Mouse (Mus musculus) MEL (cell line): ENCODE measurements at regions not wholly inside any gene's neighbourhood (a gene's known extent, or its start where the extent isn't known, plus 50 kb on each side); places are given as distances from the start of the nearest gene placed in this dataset.

Experiments
- DNase-seq: peaks from one replicate; pipeline ENCODE4 v3.0.0; 2011; ENCODE audit warnings: low read depth, low spot score
- H3K27ac ChIP-seq: 2 replicates; pipeline ENCODE4 v1.5.1; 2012; ENCODE audit warnings: low read depth, mild to moderate bottlenecking, control low read depth, low read length, moderate library complexity; ENCODE audit not compliant: control insufficient read depth
- H3K27me3 ChIP-seq, 2 experiments: fragments of 150-350 bp in 1 of 2; sonication (generic) in 1 of 2; 2 replicates each; pipeline ENCODE4 v1.6.1; 2012; ENCODE audit warnings: low read length in 2 of 2, mild to moderate bottlenecking in 2 of 2, improper control_type of control experiment in 1 of 2, moderate library complexity in 1 of 2; ENCODE audit not compliant: insufficient read depth in 2 of 2, control insufficient read depth in 1 of 2
- H3K36me3 ChIP-seq, 2 experiments: 2 replicates each; pipeline ENCODE4 v1.6.1; 2012 to 2014; ENCODE audit warnings: low read length in 2 of 2, improper control_type of control experiment in 1 of 2, inconsistent platforms in 1 of 2, mild to moderate bottlenecking in 1 of 2; ENCODE audit not compliant: insufficient read depth in 2 of 2, control insufficient read depth in 1 of 2
- H3K4me1 ChIP-seq, 2 experiments: fragments of 150-350 bp in 1 of 2; sonication (generic) in 1 of 2; 2 replicates each; pipeline ENCODE4 v1.6.1; 2012; ENCODE audit warnings: low read length in 2 of 2, improper control_type of control experiment in 1 of 2, mild to moderate bottlenecking in 1 of 2; ENCODE audit not compliant: insufficient read depth in 2 of 2, control insufficient read depth in 1 of 2
- H3K4me3 ChIP-seq, 2 experiments: fragments of 150-350 bp in 1 of 2; sonication (generic) in 1 of 2; 2 replicates each; pipeline ENCODE4 v1.5.1; 2012; ENCODE audit warnings: low read depth in 2 of 2, low read length in 2 of 2, mild to moderate bottlenecking in 2 of 2, moderate library complexity in 2 of 2, control low read depth in 1 of 2, improper control_type of control experiment in 1 of 2; ENCODE audit not compliant: control insufficient read depth in 1 of 2, insufficient read depth in 1 of 2
- H3K79me2 ChIP-seq: 2 replicates; pipeline ENCODE4 v1.6.1; 2012; ENCODE audit warnings: mild to moderate bottlenecking, low read length, moderate library complexity; ENCODE audit not compliant: control insufficient read depth, poor library complexity, insufficient read depth
- H3K9ac ChIP-seq: 2 replicates; pipeline ENCODE4 v1.6.1; 2012; ENCODE audit warnings: low read depth, mild to moderate bottlenecking, control low read depth, low read length, moderate library complexity; ENCODE audit not compliant: control insufficient read depth, poor library complexity, severe bottlenecking
- H3K9me3 ChIP-seq: fragments of 150-350 bp; sonication (generic); replicated peaks from 2 replicates; pipeline ENCODE4 v1.6.1; 2012; ENCODE audit warnings: mild to moderate bottlenecking, low read length, improper control_type of control experiment, moderate library complexity; ENCODE audit not compliant: insufficient read depth
- BHLHE40 ChIP-seq: IDR thresholded peaks from 2 replicates; pipeline ENCODE4 v1.6.1; 2012; ENCODE audit warnings: low read depth, mild to moderate bottlenecking, inconsistent platforms, low read length, improper control_type of control experiment, borderline replicate concordance
- CHD1 ChIP-seq: IDR thresholded peaks from 2 replicates; pipeline ENCODE4 v1.6.1; 2012; ENCODE audit warnings: low read depth, mild to moderate bottlenecking, inconsistent platforms, low read length, improper control_type of control experiment
- E2F4 ChIP-seq: IDR thresholded peaks from 2 replicates; pipeline ENCODE4 v1.6.1; 2011; ENCODE audit warnings: low read depth, low read length, improper control_type of control experiment, borderline replicate concordance
- ELF1 ChIP-seq: IDR thresholded peaks from 2 replicates; pipeline ENCODE4 v1.6.1; 2014; ENCODE audit warnings: low read depth, mild to moderate bottlenecking, inconsistent platforms, low read length, improper control_type of control experiment, moderate library complexity
- EP300 ChIP-seq, 2 experiments: IDR thresholded peaks; 2 replicates each; pipeline ENCODE4 v1.6.1; 2011; ENCODE audit warnings: improper control_type of control experiment in 2 of 2, low read length in 2 of 2, low read depth in 1 of 2, mild to moderate bottlenecking in 1 of 2
- GABPA ChIP-seq: IDR thresholded peaks from 2 replicates; pipeline ENCODE4 v1.6.1; 2012; ENCODE audit warnings: low read depth, mild to moderate bottlenecking, inconsistent platforms, low read length, improper control_type of control experiment, moderate library complexity
- GATA1 ChIP-seq: IDR thresholded peaks from 2 replicates; pipeline ENCODE4 v1.6.1; 2011; ENCODE audit warnings: low read depth, low read length, improper control_type of control experiment
- HCFC1 ChIP-seq: IDR thresholded peaks from 2 replicates; pipeline ENCODE4 v1.6.1; 2012; ENCODE audit warnings: low read depth, mild to moderate bottlenecking, inconsistent platforms, low read length, improper control_type of control experiment, moderate library complexity
- JUND ChIP-seq: IDR thresholded peaks from 2 replicates; pipeline ENCODE4 v1.6.1; 2011; ENCODE audit warnings: low read depth, mild to moderate bottlenecking, improper control_type of control experiment, low read length
- MAFK ChIP-seq: IDR thresholded peaks from 2 replicates; pipeline ENCODE4 v1.6.1; 2011; ENCODE audit warnings: low read depth, mild to moderate bottlenecking, low read length, improper control_type of control experiment, borderline replicate concordance
- MAX ChIP-seq: IDR thresholded peaks from 2 replicates; pipeline ENCODE4 v1.6.1; 2011; ENCODE audit warnings: low read length, improper control_type of control experiment
- MAZ ChIP-seq: IDR thresholded peaks from 2 replicates; pipeline ENCODE4 v1.6.1; 2012; ENCODE audit warnings: low read depth, mild to moderate bottlenecking, inconsistent platforms, low read length, improper control_type of control experiment
- MXI1 ChIP-seq: IDR thresholded peaks from 2 replicates; pipeline ENCODE4 v1.6.1; 2011; ENCODE audit warnings: mild to moderate bottlenecking, low read depth, low read length, improper control_type of control experiment
- MYC ChIP-seq: IDR thresholded peaks from 2 replicates; pipeline ENCODE4 v1.6.1; 2011; ENCODE audit warnings: low read depth, mild to moderate bottlenecking, low read length, improper control_type of control experiment, moderate library complexity
- POLR2A ChIP-seq, 2 experiments: IDR thresholded peaks; 2 replicates each; pipeline ENCODE4 v1.6.1; 2011 to 2012; ENCODE audit warnings: low read length in 2 of 2, mild to moderate bottlenecking in 2 of 2, control low read depth in 1 of 2, improper control_type of control experiment in 1 of 2, low read depth in 1 of 2, moderate library complexity in 1 of 2; ENCODE audit not compliant: control insufficient read depth in 1 of 2, insufficient read depth in 1 of 2, poor library complexity in 1 of 2
- POLR2AphosphoS2 ChIP-seq: IDR thresholded peaks from 2 replicates; pipeline ENCODE4 v1.6.1; 2011; ENCODE audit warnings: low read length, improper control_type of control experiment
- POLR2AphosphoS5 ChIP-seq: IDR thresholded peaks from 2 replicates; pipeline ENCODE4 v1.6.1; 2012; ENCODE audit warnings: low read depth, borderline replicate concordance, mild to moderate bottlenecking, inconsistent platforms, low read length, moderate library complexity, mixed read lengths
- TBP ChIP-seq: IDR thresholded peaks from 2 replicates; pipeline ENCODE4 v1.8.0; 2011; ENCODE audit warnings: low read depth, low read length, improper control_type of control experiment
- TCF12 ChIP-seq: IDR thresholded peaks from 2 replicates; pipeline ENCODE4 v1.6.1; 2014; ENCODE audit warnings: low read depth, mild to moderate bottlenecking, inconsistent platforms, low read length, improper control_type of control experiment, moderate library complexity
- UBTF ChIP-seq: IDR thresholded peaks from 2 replicates; pipeline ENCODE4 v1.6.1; 2012; ENCODE audit warnings: low read depth, mild to moderate bottlenecking, inconsistent platforms, low read length, improper control_type of control experiment, moderate library complexity, borderline replicate concordance; ENCODE audit not compliant: insufficient read depth
- USF2 ChIP-seq, 2 experiments: IDR thresholded peaks; 2 replicates each; pipeline ENCODE4 v1.6.1; 2011 to 2012; ENCODE audit warnings: improper control_type of control experiment in 2 of 2, low read length in 2 of 2, borderline replicate concordance in 1 of 2, inconsistent platforms in 1 of 2, low read depth in 1 of 2, mild to moderate bottlenecking in 1 of 2; ENCODE audit not compliant: insufficient read depth in 1 of 2
- ZC3H11A ChIP-seq: IDR thresholded peaks from 2 replicates; pipeline ENCODE4 v1.6.1; 2012; ENCODE audit warnings: low read depth, mild to moderate bottlenecking, inconsistent platforms, low read length, improper control_type of control experiment

DNA sequence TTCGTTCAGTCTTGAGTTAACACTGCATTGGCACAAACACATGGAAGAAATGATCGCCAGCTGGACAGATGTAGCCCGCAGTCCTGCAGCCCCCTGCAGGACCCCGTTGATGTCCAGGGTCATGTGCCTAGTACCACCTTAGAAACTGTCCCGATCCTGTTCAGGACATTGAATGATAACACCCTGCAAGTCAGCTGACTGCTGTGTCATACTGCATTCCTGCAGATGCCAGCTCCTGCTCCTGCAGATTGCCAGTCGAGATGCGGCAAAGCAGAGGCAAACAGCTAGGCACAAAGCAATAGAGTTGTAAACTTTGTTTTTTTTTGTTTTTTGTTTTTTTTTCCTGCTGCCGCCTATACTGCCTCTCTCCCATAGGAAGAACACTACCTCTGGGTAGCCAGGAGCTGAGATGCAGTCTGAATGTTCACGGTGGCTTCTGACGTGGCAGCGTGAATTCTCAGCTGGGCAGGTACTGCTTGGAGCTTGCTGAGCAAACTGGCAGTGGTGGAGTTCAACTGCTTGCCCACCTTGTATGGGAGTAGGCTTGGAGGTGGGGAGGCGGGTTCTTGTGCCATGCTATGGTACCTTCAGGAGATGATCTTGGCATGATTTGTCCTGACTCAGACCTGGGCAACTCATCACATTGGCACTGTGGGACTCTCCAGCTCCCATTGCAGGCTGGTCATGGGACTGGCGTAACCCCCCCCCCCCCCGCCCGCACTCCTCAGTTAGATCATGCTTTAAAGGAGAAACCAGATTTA, 60.7 kb upstream of the Sox4 start:
- Histone ChIP-seq H3K27ac (no peak overlapping the region), H3K4me1 (no peaks in the 10 kb centered on the region), H3K36me3 (no peaks in the 10 kb centered on the region), H3K9ac (no peak overlapping the region), H3K4me3 (no peak overlapping the region), H3K27me3 (no peaks in the 10 kb centered on the region), H3K79me2 (no peaks in the 10 kb centered on the region), H3K9me3 (no peaks in the 10 kb centered on the region)
- no peak for TF ChIP-seq UBTF
- no peak for TF ChIP-seq TBP
- no peak for TF ChIP-seq GABPA
- TF ChIP-seq MAFK = no peak
- no peak for TF ChIP-seq POLR2A (IDR thresholded peaks at IDR 0.05; ENCODE audit: control insufficient read depth in 1 of 2, insufficient read depth in 1 of 2, low read depth in 1 of 2, low read length in 2 of 2, poor library complexity in 1 of 2)
- no peak for TF ChIP-seq CHD1
- TF ChIP-seq MAX = no peak
- TF ChIP-seq USF2 (IDR thresholded peaks at IDR 0.05; ENCODE audit: borderline replicate concordance in 1 of 2, insufficient read depth in 1 of 2, low read depth in 1 of 2, low read length in 2 of 2) = no peak
- TF ChIP-seq MXI1 = no peak
- TF ChIP-seq POLR2AphosphoS2 = no peak
- no peak for DNase-seq

DNA sequence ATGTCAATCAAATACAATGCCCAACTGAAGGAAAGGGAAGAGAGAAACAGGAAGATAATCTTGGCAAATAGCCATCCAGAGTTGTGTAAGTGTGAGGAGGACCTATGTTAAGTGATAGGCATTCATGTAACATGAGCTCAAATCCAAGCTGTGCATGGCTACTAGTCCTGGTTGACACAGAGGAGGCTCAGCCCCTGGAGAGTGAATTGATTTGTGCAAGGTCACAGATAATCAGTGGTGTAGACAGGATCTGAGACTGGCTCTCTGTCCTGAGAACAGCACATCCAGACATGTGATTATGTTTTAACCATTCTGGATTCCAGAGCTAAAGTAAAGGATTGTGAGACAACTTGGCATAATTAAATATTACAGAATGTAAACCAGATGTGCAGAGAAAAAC, 53.0 kb upstream of the Sox4 start:
- TF ChIP-seq MAZ (no peak), ELF1 (no peak), MXI1 (no peak), MYC (no peak), MAFK (no peak), E2F4 (no peak), ZC3H11A (no peak), GATA1 (no peak), HCFC1 (no peak), BHLHE40 (no peak), EP300 (IDR thresholded peaks at IDR 0.05; ENCODE audit: low read depth in 1 of 2, low read length in 2 of 2) (no peak), JUND (no peak), UBTF (no peak), TCF12 (no peak), POLR2AphosphoS5 (no peak)
- H3K4me3 ChIP-seq = no peak overlapping the region
- no peak overlapping the region for H3K9ac ChIP-seq
- no peaks in the 10 kb centered on the region for H3K36me3 ChIP-seq
- peak; percentile 6 for DNase-seq
- no peaks in the 10 kb centered on the region for H3K9me3 ChIP-seq
- H3K79me2 ChIP-seq = no peaks in the 10 kb centered on the region
- no peak overlapping the region for H3K27ac ChIP-seq
- no peaks in the 10 kb centered on the region for H3K4me1 ChIP-seq
- H3K27me3 ChIP-seq = no peaks in the 10 kb centered on the region
